In genomic region chrX:11254521-11255207, GRCm38 (mm10) we compare ENCODE assay signal across 13 mouse cellular contexts. TPM values are rescaled to one million over a fixed set of nuclear protein-coding genes. Genes with fewer than 3 reads are reported as not detected.
DNase-seq lines count a peak whose midpoint lies in the region; ATAC-seq and TF ChIP-seq lines count a peak whose summit lies in the region.
"Had no signal": no experiment of that assay in that cellular context is flagged by ENCODE, and none has a peak within 500 bp of the region (broad histone marks: within the 10 kb centered on the region; RNA-seq: fewer than 3 reads in every experiment).

No protein-coding gene starts in this region.

- ATAC-seq in intestine, embryonic 14.5 days (replicated peaks; ENCODE audit: low FRiP score, low TSS enrichment, low read depth) = no peak
- ATAC-seq in intestine, postnatal 0 days = no peak
- peak; percentile 51 for ATAC-seq in granulocyte monocyte progenitor cell, adult 5-6 weeks (replicated peaks; ENCODE audit: poor library complexity, severe bottlenecking)
- no peak for ATAC-seq in hindbrain, embryonic 13.5 days (ENCODE audit: low FRiP score)
- ATAC-seq: hindbrain, embryonic 16.5 days; liver, postnatal 0 days had no signal

- no peak for TF ChIP-seq CTCF in intestine, postnatal 0 days (IDR thresholded peaks at IDR 0.05; ENCODE audit: low read depth)

- H3K4me2 ChIP-seq in intestine, embryonic 14.5 days (ENCODE audit: low read length) = no peak overlapping the region
- H3K4me2 ChIP-seq in intestine, postnatal 0 days (replicated peaks; ENCODE audit: low read depth) = no peak overlapping the region
- H3K4me2 ChIP-seq in hindbrain, embryonic 13.5 days = no peak overlapping the region

- H3K4me3 ChIP-seq in intestine, embryonic 14.5 days (ENCODE audit: low read depth, low read length) = no peak overlapping the region
- no peak overlapping the region for H3K4me3 ChIP-seq in intestine, postnatal 0 days (ENCODE audit: low read depth, low read length)
- no peak overlapping the region for H3K4me3 ChIP-seq in hindbrain, embryonic 13.5 days

- DNase-seq in intestine, embryonic 14.5 days (ENCODE audit: low spot score) = no peak
- peak; percentile 3 for DNase-seq in T-cell, adult 2 months (ENCODE audit: low spot score)
- DNase-seq in lung, postnatal 10 days = peak; percentile 40
- DNase-seq in gastrocnemius, postnatal 25 days = no peak
- no peak for DNase-seq in gastrocnemius, postnatal 10 days
- DNase-seq: liver, postnatal 0 days had no signal

- no peaks in the 10 kb centered on the region for H3K9me3 ChIP-seq in intestine, embryonic 14.5 days (ENCODE audit: control insufficient read depth, low read length)
- no peaks in the 10 kb centered on the region for H3K9me3 ChIP-seq in intestine, postnatal 0 days (ENCODE audit: control insufficient read depth)
- no peaks in the 10 kb centered on the region for H3K9me3 ChIP-seq in hindbrain, embryonic 13.5 days

- H3K27ac ChIP-seq in intestine, embryonic 14.5 days (ENCODE audit: low read depth) = peak overlapping the region; percentile 57; the same call in 1 of the 2 replicates
- no peak overlapping the region for H3K27ac ChIP-seq in intestine, postnatal 0 days (ENCODE audit: low read depth, low read length)
- H3K27ac ChIP-seq in hindbrain, embryonic 13.5 days = no peak overlapping the region

- no peaks in the 10 kb centered on the region for H3K36me3 ChIP-seq in intestine, embryonic 14.5 days (ENCODE audit: control insufficient read depth, insufficient read depth, low read length)
- H3K36me3 ChIP-seq in intestine, postnatal 0 days (ENCODE audit: control insufficient read depth, insufficient read depth) = no peaks in the 10 kb centered on the region
- no peaks in the 10 kb centered on the region for H3K36me3 ChIP-seq in hindbrain, embryonic 13.5 days

- peaks cover 13% of the 10 kb centered on the region; the same call in 1 of the 2 replicates for H3K4me1 ChIP-seq in intestine, embryonic 14.5 days (replicated peaks; ENCODE audit: control insufficient read depth, insufficient read depth, low read length)
- H3K4me1 ChIP-seq in intestine, postnatal 0 days (replicated peaks; ENCODE audit: control insufficient read depth, insufficient read depth, low read length) = no peaks in the 10 kb centered on the region
- H3K4me1 ChIP-seq in hindbrain, embryonic 13.5 days (replicated peaks) = peaks cover 9% of the 10 kb centered on the region

- peaks cover 15% of the 10 kb centered on the region for H3K27me3 ChIP-seq in intestine, embryonic 14.5 days (replicated peaks; ENCODE audit: control insufficient read depth, insufficient read depth, low read length)
- H3K27me3 ChIP-seq in intestine, postnatal 0 days (replicated peaks; ENCODE audit: control insufficient read depth, insufficient read depth, low read length) = no peaks in the 10 kb centered on the region
- H3K27me3 ChIP-seq in hindbrain, embryonic 13.5 days = peaks cover 9% of the 10 kb centered on the region; the same call in 1 of the 2 replicates

- no peak overlapping the region for H3K9ac ChIP-seq in intestine, embryonic 14.5 days (ENCODE audit: low read length)
- no peak overlapping the region for H3K9ac ChIP-seq in intestine, postnatal 0 days (ENCODE audit: low read depth, low read length)
- H3K9ac ChIP-seq in hindbrain, embryonic 13.5 days = no peak overlapping the region
- H3K9ac ChIP-seq: liver, postnatal 0 days had no signal

- 34% methylated on average over 11 of the region's 11 CpGs for WGBS in intestine, embryonic 14.5 days
- 62% methylated on average over 11 of the region's 11 CpGs for WGBS in intestine, postnatal 0 days
- WGBS in hindbrain, embryonic 13.5 days = 65% methylated on average over 11 of the region's 11 CpGs

RNA-seq across cellular contexts. Expression of gene H2al1a, which starts 44.4 kb away (rescaled TPM):
- not detected in 2 replicates for polyA plus RNA-seq in intestine, embryonic 14.5 days (2014; fragmentation: Nextera tagmentation; extraction: Ambion mirVana)
- not detected in 2 replicates for polyA plus RNA-seq in intestine, postnatal 0 days (2015; fragmentation: Nextera tagmentation; extraction: Ambion mirVana)
- not detected in 2 replicates for total RNA-seq in granulocyte monocyte progenitor cell, adult 5-6 weeks (2014; fragmentation: Nextera tagmentation)
- not detected in 2 replicates for total RNA-seq in granulocyte monocyte progenitor cell, adult 5-6 weeks (2017)
- not detected for total RNA-seq in gastrocnemius, postnatal 25 days (2021)
- polyA plus RNA-seq in hindbrain, embryonic 13.5 days (2015; fragmentation: Nextera tagmentation; extraction: Ambion mirVana) = not detected in 2 replicates
- total RNA-seq in gastrocnemius, postnatal 10 days (2021) = not detected
- total RNA-seq: adrenal gland, postnatal 10 days; left cerebral cortex, postnatal 25 days; MEL had no signal
- polyA plus RNA-seq: hindbrain, embryonic 16.5 days; liver, postnatal 0 days had no signal

RNA-seq across cellular contexts. Expression of gene H2al1b, which starts 47.6 kb away (rescaled TPM):
- polyA plus RNA-seq in intestine, embryonic 14.5 days (2014; fragmentation: Nextera tagmentation; extraction: Ambion mirVana) = not detected in 2 replicates
- polyA plus RNA-seq in intestine, postnatal 0 days (2015; fragmentation: Nextera tagmentation; extraction: Ambion mirVana) = not detected in 2 replicates
- not detected in 2 replicates for total RNA-seq in granulocyte monocyte progenitor cell, adult 5-6 weeks (2014; fragmentation: Nextera tagmentation)
- not detected in 2 replicates for total RNA-seq in granulocyte monocyte progenitor cell, adult 5-6 weeks (2017)
- total RNA-seq in gastrocnemius, postnatal 25 days (2021) = not detected
- not detected in 2 replicates for polyA plus RNA-seq in hindbrain, embryonic 13.5 days (2015; fragmentation: Nextera tagmentation; extraction: Ambion mirVana)
- total RNA-seq in gastrocnemius, postnatal 10 days (2021) = not detected
- total RNA-seq: adrenal gland, postnatal 10 days; left cerebral cortex, postnatal 25 days; MEL had no signal
- polyA plus RNA-seq: hindbrain, embryonic 16.5 days; liver, postnatal 0 days had no signal

RNA-seq across cellular contexts. Expression of gene H2al1c, which starts 50.8 kb away (rescaled TPM):
- not detected in 2 replicates for polyA plus RNA-seq in intestine, embryonic 14.5 days (2014; fragmentation: Nextera tagmentation; extraction: Ambion mirVana)
- not detected in 2 replicates for polyA plus RNA-seq in intestine, postnatal 0 days (2015; fragmentation: Nextera tagmentation; extraction: Ambion mirVana)
- total RNA-seq in granulocyte monocyte progenitor cell, adult 5-6 weeks (2014; fragmentation: Nextera tagmentation) = not detected in 2 replicates
- total RNA-seq in granulocyte monocyte progenitor cell, adult 5-6 weeks (2017) = not detected in 2 replicates
- not detected for total RNA-seq in gastrocnemius, postnatal 25 days (2021)
- not detected in 2 replicates for polyA plus RNA-seq in hindbrain, embryonic 13.5 days (2015; fragmentation: Nextera tagmentation; extraction: Ambion mirVana)
- total RNA-seq in gastrocnemius, postnatal 10 days (2021) = not detected
- total RNA-seq: adrenal gland, postnatal 10 days; left cerebral cortex, postnatal 25 days; MEL had no signal
- polyA plus RNA-seq: hindbrain, embryonic 16.5 days; liver, postnatal 0 days had no signal

RNA-seq across cellular contexts. Expression of gene H2al1d, which starts 54.0 kb away (rescaled TPM):
- polyA plus RNA-seq in intestine, embryonic 14.5 days (2014; fragmentation: Nextera tagmentation; extraction: Ambion mirVana) = not detected in 2 replicates
- not detected in 2 replicates for polyA plus RNA-seq in intestine, postnatal 0 days (2015; fragmentation: Nextera tagmentation; extraction: Ambion mirVana)
- not detected in 2 replicates for total RNA-seq in granulocyte monocyte progenitor cell, adult 5-6 weeks (2014; fragmentation: Nextera tagmentation)
- not detected in 2 replicates for total RNA-seq in granulocyte monocyte progenitor cell, adult 5-6 weeks (2017)
- not detected for total RNA-seq in gastrocnemius, postnatal 25 days (2021)
- polyA plus RNA-seq in hindbrain, embryonic 13.5 days (2015; fragmentation: Nextera tagmentation; extraction: Ambion mirVana) = not detected in 2 replicates
- not detected for total RNA-seq in gastrocnemius, postnatal 10 days (2021)
- total RNA-seq: adrenal gland, postnatal 10 days; left cerebral cortex, postnatal 25 days; MEL had no signal
- polyA plus RNA-seq: hindbrain, embryonic 16.5 days; liver, postnatal 0 days had no signal

RNA-seq across cellular contexts. Expression of gene H2al1e, which starts 57.1 kb away (rescaled TPM):
- polyA plus RNA-seq in intestine, embryonic 14.5 days (2014; fragmentation: Nextera tagmentation; extraction: Ambion mirVana) = not detected in 2 replicates
- polyA plus RNA-seq in intestine, postnatal 0 days (2015; fragmentation: Nextera tagmentation; extraction: Ambion mirVana) = not detected in 2 replicates
- total RNA-seq in granulocyte monocyte progenitor cell, adult 5-6 weeks (2014; fragmentation: Nextera tagmentation) = not detected in 2 replicates
- not detected in 2 replicates for total RNA-seq in granulocyte monocyte progenitor cell, adult 5-6 weeks (2017)
- not detected for total RNA-seq in gastrocnemius, postnatal 25 days (2021)
- polyA plus RNA-seq in hindbrain, embryonic 13.5 days (2015; fragmentation: Nextera tagmentation; extraction: Ambion mirVana) = not detected in 2 replicates
- not detected for total RNA-seq in gastrocnemius, postnatal 10 days (2021)
- total RNA-seq: adrenal gland, postnatal 10 days; left cerebral cortex, postnatal 25 days; MEL had no signal
- polyA plus RNA-seq: hindbrain, embryonic 16.5 days; liver, postnatal 0 days had no signal

Comparison
In these comparisons a context has a peak if more than half of its experiments do, and no peak if none do; other contexts are left out.
1. DNase-seq: peak in T-cell, adult 2 months (single experiment) and lung, postnatal 10 days (single experiment); none in intestine, embryonic 14.5 days (single experiment), gastrocnemius, postnatal 25 days (single experiment) and gastrocnemius, postnatal 10 days (single experiment).